Mouse (Mus musculus) lung, adult 2 months (tissue): ENCODE measurements at regions not wholly inside any gene's neighbourhood (a gene's known extent, or its start where the extent isn't known, plus 50 kb on each side); places are given as distances from the start of the nearest gene placed in this dataset.

Source experiments
- CTCF ChIP-seq: fragments of 200-500 bp; IDR thresholded peaks from 2 replicates; pipeline ENCODE4 v1.5.1; 2011; ENCODE audit warnings: mild to moderate bottlenecking, low read length, control low read depth; ENCODE audit not compliant: insufficient read depth
- POLR2A ChIP-seq: fragments of 200-500 bp; IDR thresholded peaks from 2 replicates; pipeline ENCODE4 v1.6.1; 2011; ENCODE audit warnings: low read depth, mild to moderate bottlenecking, control low read depth, low read length, borderline replicate concordance; ENCODE audit errors: extremely low read depth

DNA sequence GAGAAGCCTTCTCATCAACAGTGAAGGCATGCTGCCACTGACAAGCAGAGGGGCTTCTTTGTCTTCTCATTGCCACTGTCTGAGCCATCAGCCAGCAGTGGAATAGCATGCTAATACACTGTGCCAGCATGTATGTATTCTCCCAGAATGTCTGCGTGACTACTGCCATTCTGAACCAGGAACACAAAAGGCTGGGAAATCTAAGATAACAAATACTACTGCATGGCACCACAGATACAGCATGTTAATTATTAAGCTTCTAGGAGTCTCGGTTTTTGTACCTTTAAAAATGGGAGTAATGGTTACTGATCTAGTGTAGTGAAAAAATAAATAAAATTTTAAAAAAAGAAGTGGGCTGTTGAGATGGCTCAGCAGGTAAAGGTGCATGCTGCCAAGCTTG lies 425.9 kb upstream of the Kif2a start:
- TF ChIP-seq CTCF (no peak), POLR2A (no peak)
